Mouse (Mus musculus) adrenal gland, adult 2 months (tissue): ENCODE results near the gene Gpr137. TPM values are rescaled to one million over a fixed set of nuclear protein-coding genes. Genes with fewer than 3 reads are reported as not detected.

Experiments
- DNase-seq: peaks from one replicate; pipeline ENCODE4 v3.0.0; 2021
- polyA plus RNA-seq: library from polyadenylated mRNA; depleted of rRNA; stranded (reverse); fragments of >200 nt; gene quantifications from 2 replicates; pipeline ENCODE4 v1.2.3, GENCODE M21; 2012
- total RNA-seq, 2 experiments: library from RNA; stranded (reverse); gene quantifications; 2 replicates each; pipeline ENCODE4 v1.2.3; 2021

The Gpr137 gene
- total and polyA plus RNA-seq, 3 experiments: 47.9 to 223 (median 51.5) TPM

GRCm38 (mm10) chr19:6973581-6974190 lies 31.4 kb upstream of the Gpr137 start:
- no peak for DNase-seq

DNA sequence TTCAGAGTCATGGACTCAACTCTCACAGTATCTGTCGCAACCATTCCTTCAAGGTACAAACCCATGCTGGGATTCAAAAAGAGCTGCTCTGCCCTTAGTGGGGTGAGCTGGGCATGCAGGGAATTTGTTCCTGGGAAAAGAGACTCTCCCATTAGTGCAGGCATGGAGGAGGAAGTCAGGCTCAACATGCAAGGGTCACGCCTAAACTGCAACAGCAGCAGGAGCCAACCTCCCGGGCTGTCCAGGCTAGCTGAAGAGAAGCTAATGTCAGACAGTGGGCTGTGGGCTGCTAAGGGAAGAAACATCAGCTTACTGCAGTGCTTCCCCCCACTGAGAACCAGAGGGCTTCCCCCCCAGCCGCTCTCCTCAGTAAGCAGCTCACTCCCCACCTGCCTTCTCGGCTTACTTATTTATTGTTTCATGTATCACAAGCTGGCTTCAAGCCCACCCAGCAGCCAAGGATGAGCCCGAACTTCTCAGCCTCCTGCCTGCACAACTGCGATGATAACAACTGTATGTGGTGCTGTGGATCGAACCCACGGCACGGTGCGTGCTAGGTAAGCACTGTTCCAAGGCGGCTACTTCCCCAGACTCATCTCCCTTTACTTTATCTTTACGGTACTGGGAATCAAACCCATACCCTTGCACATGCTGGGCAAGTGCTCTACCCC lies 30.1 kb upstream of the Gpr137 start:
- no peak for DNase-seq

GRCm38 (mm10) chr19:6971644-6972043 lies 29.4 kb upstream of the Gpr137 start:
- no peak for DNase-seq

DNA sequence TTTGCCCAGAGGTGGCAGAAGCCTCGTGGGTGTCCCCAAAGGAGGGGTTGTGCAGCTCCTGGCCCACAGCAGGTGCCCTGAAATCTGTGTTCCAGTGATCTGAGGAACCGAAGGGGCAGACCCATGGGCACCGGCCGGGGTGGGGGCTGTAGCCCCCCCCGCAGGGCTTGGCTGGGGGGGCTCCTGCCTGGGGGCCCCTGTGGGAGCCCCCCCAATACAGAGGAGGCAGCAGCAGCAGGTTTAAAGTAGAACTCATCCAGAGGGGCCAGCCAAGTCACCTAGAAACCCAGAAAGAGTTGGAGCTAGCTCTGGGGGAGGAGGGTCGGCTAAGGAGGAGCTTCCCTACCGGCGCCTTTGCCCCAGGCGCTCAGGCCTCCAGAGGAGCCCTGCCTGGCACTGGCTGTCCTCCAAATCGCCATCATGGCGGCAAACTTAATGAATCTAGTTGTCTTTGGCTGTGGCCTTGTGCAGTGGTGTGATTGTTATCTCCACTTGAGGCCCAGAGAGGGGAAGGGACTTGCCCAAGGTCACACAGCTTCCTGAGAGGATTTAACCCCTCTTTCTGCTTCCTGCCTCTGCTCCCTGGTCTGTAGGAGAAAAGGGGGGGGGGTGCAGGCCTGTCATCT lies 28.3 kb upstream of the Gpr137 start:
- peak; percentile 62 for DNase-seq

DNA sequence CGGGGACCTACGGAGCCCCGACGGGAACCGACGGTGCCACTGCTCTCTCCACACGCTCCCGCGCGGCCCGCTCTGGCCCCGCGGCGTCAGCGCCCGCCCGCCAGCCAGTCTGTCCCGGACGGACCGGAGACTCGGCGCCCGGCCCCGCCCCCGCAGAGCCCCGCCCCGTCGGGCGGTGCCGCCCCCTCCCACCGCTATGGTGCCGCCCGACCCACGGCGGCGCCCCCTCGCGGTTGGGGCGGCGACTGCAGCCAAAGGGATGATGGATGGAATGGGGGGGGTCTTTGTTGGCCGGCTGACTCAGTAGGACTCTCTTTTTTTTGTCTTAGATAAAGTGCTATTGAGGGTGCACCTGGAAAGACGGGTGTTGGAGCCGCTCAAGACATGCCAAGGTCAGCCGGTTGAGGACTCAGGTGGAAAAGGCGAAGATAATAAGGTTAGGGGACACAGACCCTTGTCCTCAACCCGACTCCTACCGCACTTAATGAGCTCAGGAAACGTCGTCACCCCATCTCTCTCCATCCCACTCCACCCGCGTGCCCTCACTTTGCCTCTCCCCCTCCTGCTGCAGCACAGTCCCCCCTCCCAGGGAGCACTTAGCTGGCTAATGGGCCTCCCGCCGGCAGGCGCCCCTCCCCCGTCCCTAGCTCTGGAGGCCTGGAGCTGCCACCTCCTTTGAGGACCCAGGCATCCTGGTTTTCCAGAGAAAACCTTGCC lies 27.5 kb upstream of the Gpr137 start:
- peak; percentile 89 for DNase-seq

GRCm38 (mm10) chr19:6969291-6969664 lies 27.0 kb upstream of the Gpr137 start:
- no peak for DNase-seq

DNA sequence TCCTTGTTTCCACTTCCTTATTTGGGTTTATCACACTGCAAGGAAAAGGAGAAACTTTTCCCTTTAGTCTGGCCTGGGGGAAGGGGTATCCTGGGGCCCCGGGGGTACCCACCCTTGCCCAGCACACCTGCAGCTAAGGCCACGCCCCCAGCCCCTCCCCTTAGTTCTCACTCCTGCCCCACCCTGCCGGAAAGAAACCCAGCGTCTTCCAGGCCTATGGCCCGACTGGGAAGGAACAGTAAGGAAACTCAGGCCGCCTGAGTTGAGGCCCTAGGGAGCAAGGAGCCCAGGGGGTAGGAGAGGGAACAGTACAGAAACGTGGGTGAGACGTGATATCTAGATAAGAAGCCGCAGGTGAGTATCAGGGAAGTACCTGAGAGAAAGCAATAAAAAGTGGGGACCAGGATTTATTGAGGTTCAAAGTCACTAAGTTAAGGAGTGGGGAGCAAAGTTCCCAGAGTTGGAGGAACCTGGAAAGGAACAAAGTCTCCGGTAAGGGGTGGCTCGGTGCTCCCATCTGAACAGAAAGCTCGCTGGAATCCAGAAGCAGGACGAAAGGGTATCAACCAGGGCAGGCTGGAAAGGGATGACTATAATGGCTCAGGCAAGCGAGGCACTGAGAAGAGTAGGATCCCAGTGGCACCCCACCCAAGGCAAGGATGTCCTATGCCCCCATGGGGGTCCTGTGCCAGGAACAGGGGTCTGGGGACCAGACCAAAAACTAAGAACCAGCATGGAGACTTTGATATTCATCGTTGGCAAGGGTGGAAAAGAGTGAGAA lies 26.4 kb upstream of the Gpr137 start:
- peak; percentile 56 for DNase-seq

DNA sequence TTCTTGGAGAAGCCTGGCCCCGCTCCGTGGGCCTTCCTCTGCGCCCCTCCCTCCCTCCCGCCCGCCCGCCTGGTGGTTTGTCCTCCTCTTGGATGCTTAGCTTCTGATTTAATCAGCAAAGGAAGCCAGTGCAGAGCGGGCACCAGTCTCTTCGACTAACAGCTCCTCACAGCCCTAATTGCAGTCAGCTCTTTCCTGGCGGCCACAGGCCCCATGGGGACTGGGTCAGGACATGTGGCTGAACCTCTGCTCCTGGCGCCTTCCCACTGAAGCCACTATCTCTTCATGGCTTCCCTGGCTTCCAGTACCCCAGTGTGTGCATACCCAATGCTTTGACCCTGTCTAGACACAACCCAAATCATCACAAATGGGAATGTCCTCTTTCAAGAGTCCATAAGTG lies 14.2 kb upstream of the Gpr137 start:
- DNase-seq: peak; percentile 36

GRCm38 (mm10) chr19:6955424-6955823 lies 13.1 kb upstream of the Gpr137 start:
- DNase-seq: peak; percentile 9

DNA sequence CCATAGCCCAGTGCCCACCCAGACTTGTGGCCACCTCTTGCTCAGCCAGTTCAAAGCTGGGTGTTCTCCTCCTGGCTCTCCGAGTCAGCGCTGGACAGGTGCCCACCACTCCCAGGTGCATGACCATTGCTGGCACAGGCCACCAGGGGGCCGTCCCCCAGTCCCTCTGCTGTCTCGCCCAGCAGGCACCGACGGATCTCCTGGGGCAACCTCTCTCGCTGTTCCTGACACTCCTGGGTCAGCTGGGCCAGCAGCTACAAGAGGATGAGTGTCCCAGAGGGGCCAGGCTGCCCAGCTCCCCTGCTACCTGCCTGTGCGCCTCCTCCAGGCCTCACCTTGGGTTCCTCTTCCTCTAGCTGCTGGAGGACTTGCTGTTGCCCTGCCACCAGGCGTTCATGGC lies 11.8 kb upstream of the Gpr137 start:
- peak; percentile 61 for DNase-seq

DNA sequence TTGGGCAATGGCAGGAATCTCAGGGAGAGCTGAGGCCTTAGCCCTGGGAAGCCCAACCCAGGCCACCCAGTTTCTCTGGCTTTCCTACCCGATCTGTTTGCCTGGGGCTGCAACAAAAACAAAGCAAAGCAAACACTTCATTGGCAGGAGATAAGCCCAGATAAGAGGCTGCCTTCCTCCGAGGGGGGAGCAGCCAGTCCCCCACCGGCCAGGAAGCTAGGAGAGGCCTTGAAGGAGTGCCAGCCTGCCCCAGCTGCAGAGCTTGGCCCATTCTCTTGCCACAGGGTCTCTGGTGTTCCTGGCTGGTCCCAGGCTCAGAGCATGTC lies 10.4 kb upstream of the Gpr137 start:
- DNase-seq: peak; percentile 90

DNA sequence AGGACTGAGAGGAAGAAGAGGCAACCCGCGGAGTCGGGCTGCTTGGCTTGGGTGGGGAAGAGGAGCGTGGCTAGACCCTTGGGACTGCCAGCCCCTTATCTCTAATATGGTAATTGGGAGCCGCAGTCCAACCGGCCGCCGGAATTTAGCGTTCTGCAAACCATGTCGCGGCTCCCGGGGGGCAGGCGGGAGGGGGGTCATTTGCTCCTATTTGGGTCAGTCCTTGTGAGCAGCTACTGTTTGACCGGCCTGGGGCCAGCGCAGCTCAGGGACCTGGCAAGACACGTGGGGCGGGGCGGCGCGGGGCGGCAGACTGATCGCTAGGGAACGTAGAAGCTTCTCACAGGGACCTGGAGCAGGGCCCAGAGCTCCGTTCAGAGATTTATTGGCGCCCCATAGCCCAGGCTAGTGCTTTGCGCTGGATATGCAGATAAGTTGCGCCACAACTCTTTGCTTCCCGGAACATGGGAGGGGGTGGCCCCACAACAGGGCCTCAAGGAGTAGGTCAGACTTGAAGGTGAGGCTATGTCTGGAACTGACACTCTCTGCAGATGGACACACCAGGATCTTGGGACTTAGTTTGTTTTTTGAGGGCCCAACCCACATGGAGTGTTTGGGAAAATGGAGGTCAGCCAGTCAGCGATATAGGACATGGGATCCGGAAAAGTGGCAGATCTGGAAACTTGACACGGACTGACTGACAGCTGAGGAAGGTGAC lies 9.9 kb upstream of the Gpr137 start:
- peak; percentile 94 for DNase-seq

DNA sequence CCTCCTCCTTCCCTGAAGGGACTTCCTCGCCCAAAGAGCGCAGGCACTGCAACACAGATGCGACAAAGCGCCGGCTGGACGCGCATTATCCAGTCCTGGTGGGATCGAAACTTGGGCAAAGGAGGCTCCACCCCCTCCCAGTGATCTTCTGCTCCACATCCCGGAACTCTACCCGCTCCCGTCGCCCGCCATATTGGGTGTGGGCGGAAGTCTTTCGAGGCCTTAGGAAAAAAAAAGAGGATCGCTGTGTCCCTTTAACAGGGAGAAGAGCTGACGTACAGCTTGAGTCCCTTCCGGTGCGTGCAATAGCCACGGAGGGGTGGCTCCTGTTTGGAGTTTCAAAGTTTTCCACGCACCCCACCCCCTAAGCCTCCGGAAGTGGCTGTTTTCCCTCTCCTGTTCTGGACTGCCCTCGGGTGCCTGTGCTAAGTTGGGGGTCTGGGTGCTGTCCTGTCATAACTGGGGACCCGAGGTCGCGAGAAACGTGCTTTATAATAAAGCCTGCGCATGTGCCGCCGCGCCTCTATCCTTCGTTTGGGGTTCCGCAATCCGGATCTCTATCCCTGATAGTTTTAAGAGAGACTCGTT lies 9.2 kb upstream of the Gpr137 start:
- peak; percentile 98 for DNase-seq

DNA sequence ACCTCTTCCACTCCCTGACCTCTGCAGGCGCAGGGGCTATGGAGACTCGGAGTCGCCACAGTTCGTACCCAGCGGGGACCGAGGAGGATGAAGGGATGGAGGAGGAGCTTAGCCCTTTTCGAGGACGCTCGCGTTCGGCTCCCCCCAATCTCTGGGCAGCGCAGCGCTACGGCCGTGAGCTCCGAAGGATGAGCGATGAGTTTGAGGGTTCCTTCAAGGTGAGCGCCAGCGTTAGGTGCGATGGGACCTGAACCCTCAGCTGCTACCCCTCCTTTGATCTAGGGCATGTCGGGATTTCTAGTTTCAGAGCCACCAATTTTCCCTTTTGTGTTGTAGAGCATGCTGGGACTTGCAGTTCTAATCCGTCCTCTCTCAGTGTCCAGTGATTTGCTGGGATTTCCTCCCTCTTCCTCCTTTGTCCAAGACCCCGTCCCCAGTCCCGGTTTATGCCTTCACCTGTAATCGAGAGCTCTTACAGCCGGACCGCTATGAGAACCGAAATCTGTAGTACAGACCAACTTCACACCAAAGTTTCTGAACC lies 8.4 kb upstream of the Gpr137 start:
- DNase-seq: peak; percentile 82

GRCm38 (mm10) chr19:6949951-6950350 lies 7.7 kb upstream of the Gpr137 start:
- no peak for DNase-seq

DNA sequence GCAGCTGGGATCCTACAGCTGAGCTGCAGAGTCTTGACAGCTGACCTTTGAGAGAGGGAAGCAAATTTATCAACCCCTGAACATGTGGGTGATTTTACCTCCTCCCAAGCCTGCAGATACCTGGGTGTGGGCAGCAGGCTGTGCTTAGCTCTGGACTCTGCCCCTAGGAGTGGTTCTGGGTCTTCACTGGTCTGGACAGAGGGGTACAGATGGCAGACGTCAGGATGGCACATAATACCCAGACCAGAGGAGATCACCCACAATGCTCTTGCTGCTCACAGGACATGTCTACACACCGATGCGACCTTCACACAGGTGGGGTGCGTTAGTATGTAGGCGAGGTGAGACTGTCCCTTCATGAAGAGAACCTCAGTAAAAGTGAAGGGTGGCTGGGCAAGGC lies 7.3 kb upstream of the Gpr137 start:
- no peak for DNase-seq

DNA sequence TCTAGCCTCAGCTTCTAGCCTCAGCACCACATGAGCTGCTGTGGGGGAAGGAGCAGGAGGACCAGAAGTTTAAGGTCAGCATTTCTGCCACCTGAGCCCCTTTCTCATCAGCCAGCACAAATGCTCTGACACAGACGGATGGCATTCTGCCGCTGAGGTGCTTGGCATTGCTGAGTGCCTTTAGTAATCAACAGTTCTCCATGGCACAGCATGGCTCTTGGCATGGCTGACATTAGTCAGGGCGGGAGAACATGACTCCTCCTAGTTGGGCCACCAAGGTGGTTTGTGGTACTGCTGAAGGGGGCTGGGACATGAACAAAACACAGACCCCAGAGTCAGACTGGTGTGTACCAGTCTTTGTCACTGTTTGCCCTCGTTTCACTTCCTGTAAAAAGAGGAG lies 5.9 kb upstream of the Gpr137 start:
- DNase-seq: peak; percentile 14

DNA sequence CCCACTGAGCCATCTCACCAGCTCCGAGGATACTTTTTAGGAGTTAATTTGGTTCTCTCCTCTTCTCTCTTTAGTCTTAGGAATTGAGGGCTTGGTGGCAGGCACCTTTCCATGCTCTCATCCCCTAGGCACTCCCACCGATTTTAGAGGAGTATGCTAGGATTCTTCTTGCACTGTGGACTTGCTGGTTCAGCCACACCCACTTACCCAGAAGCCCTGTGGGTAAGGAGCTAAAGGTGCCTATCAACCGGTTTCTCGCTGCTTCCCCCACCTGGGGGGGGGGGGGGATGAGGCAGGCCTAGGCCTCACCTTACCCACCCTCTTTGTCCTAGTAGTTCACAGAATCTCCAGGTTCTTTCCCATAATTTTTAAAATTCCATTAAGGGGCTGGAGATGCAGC lies 5.5 kb upstream of the Gpr137 start:
- no peak for DNase-seq

DNA sequence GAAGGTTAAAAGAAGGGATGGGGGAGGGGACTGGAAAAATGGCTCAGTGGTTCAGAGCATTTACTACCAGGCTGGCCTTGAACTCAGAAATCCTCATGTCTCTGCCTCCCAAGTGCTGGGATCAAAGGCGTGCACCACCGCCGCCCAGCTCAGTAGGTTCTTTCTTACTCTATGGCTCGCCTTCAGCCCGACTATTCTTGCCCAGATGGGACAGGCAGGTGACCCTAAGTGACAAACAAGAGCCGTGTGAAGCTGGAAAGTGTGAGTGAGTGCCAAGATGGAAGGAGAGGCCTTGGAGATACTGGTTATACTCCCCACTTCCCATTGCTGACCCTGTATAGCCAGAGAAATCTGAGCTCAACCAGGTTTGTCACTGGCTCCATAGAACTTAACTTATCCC lies 1.4 kb upstream of the Gpr137 start:
- no peak for DNase-seq

DNA sequence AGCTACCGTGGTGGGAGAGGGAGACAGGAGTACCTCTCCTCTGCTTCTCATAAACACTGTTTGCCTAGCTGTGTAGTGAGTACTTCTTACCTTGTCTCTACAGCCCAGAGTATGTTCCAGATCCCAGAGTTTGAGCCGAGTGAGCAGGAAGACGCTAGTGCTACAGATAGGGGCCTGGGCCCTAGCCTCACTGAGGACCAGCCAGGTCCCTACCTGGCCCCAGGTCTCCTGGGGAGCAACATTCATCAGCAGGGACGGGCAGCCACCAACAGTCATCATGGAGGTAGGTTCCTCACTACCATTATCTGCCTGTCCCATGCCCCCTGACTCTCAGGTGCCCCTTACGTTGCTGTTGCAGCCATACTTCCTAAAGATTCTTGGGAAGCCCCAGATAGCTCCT lies 484 bp upstream of the Gpr137 start:
- DNase-seq: no peak
